Mouse (Mus musculus): ENCODE data around the gene Cd302.

Gene Cd302

DNA sequence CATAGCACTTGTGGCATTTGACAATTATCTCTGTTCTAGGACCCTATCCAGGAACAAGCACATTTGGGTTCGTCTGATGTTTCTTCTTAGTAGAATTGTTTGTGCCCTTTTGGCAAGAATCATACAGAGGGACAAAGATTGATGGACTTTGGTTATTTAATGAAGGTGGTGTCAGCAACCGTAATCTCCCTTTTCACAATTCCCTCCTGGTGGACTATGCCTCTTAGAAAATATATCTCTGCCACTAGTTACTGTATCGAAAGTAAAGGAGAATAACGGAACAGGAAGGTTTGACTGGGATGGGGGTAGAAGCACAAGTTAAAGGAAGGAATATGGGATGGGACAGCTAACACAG, at the start of gene Cd302:
Gene Cd302, minus strand, starts transcription at position 22 of the 355 bp plus-strand sequence.
- DNase-seq: no peak

GRCm38 (mm10) chr2:60328641-60329040, 44.4 kb upstream of the Cd302 start:
- DNase-seq: no peak

GRCm38 (mm10) chr2:60327581-60327980, 43.3 kb upstream of the Cd302 start:
- DNase-seq: no peak

DNA sequence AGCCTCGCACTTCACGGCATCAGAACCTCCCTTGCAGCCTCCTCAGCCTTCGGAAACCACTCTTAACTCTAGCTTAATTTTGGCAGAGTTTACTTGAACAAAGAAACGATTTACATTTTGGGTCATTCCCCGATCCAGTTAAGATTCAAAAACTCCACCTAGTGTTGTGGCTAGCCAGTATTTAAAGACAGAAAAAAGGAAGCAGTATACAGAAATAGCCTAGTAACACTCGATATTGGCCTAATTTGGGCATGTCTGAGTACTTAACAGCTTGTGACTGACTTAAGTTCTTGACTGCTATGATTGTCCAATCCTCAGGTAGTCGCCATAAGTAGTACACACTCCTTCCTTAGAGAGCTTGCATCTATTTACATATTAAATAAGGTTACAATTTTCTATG, 42.7 kb upstream of the Cd302 start:
- no peak for DNase-seq

- peak in 1 of 2 experiments; percentile 5 for DNase-seq
Observed at GRCm38 (mm10) chr2:60323411-60323810, 39.1 kb upstream of the Cd302 start.

- no peak for DNase-seq
Observed at GRCm38 (mm10) chr2:60322031-60322726, 37.9 kb upstream of the Cd302 start.

DNA sequence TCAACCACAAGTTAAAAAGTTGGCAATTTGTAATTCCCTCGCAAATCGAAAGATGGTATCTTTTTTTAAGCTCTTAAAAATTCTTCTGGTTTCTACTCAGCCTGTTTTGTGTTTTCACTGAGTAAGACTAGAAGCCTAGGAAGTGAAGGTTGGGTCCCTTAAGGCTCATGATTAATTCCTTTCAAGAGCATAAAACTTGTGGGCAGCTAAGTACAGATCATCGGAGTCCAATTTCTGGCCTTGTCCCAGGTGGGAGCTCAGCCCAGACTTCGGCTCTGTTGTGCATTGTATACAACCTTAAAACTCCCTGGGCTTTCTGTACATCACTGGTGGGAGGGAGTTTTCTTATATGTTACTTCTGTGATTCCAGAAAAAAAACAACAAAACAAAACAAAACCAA, 19.5 kb upstream of the Cd302 start:
- DNase-seq: no peak

DNA sequence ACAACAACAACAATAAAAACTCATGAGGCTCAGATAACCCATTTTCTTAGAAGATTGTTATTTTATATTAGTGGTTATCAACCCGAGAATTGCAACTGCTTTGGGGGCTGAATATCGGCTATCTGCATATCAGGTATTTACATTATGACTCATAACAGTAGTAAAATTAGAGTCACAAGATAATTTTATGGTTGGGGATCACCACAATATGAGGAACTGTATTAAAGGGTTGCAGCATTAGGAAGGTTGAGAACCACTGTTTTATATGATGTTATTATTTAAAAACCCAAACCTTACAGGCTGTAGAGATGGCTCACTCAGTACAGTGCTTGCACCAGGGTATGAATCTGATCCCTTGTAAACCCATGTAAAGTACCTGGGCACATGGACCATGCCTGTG, 15.0 kb upstream of the Cd302 start:
- no peak for DNase-seq

- DNase-seq: peak; percentile 20 to 21
Observed at GRCm38 (mm10) chr2:60298266-60298665, 14.0 kb upstream of the Cd302 start.

DNA sequence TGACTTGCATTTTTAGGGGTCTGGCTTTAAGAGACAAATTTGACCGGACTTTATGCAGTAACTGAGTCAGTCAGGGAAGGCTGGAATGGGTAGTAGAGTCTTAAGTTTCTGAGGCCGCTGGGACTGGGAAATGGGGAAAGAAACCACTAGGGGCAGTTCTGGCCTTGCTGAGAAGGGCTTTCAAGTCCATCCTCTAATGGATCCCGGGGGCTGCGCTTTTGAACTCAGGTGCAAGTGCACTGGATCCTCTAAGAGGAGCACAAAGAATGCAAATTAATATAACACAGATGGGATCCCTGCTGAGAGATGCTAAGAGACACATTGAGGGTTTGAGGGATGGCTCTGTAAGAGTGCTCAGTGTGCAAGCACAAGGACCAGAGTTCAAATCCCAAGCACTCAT, 7.1 kb upstream of the Cd302 start:
- DNase-seq: no peak

DNA sequence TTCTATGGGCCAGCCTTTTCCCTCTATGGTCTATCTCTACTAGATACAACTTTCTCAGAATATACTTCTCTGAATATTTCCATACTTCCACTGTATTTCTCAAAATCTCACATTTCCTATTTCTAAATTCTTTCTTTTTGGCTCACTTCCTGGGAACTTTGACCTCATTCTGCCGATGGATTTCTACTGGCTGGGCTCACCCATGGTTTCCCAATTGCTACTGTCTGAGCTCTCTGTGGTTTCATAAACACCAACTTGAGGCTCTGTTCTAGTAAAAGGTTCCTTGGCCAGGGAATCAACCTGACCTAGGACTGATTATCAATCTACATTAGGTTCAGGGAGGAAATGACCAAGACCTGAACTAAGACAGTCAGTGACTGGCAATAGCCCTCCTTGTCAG, 5.2 kb upstream of the Cd302 start:
- DNase-seq: no peak

DNA sequence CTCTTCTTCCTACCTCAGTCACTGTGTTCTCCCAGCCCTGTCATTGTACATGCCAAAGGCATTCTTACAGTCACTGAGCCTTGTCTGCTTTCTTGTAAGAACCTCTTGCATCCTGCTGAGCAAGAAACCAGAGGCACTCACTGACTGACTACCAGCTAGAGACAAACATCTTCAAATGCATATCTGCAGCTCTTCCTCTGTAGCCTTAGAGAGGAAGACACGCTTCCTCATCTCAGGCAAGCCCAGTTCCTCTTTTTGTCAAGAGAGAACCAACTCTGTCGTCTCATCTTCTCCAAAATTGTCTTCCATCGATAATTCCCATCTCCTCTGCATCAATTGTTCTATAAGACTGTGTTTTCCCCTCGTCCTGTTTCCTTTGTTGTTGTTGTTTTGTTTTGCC, 4.3 kb upstream of the Cd302 start:
- DNase-seq: no peak

- DNase-seq: no peak
Observed at GRCm38 (mm10) chr2:60285107-60285617, 874 bp upstream of the Cd302 start.

GRCm38 (mm10) chr2:60283751-60284466, 379 bp downstream of the Cd302 start:
- peak; percentile 76 to 77 for DNase-seq

GRCm38 (mm10) chr2:60283208-60283750, 1.0 kb downstream of the Cd302 start:
- DNase-seq: no peak

- no peak for DNase-seq
Observed at GRCm38 (mm10) chr2:60282625-60283024, 1.7 kb downstream of the Cd302 start.

DNA sequence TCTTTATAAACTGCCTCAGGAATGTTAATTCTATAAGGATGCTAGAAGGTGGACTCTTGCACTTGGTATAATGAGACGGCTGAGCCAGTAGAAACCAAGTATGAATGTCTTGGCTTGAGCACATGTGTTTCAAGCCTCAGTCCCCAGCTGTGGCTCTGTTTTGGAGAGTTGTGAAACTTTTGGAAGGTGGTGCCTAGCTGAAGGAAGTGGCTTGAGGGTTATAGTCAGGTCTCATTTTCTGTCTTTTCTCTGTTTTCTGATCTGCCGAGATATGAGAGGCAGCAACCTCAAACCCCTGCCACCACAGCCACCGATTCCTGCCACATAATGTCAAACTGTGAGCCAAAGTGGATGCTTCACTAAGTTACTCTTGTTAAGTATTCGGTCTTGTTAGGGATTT, 5.7 kb downstream of the Cd302 start:
- DNase-seq: no peak

GRCm38 (mm10) chr2:60269856-60270479, 14.3 kb downstream of the Cd302 start:
- DNase-seq: no peak

DNA sequence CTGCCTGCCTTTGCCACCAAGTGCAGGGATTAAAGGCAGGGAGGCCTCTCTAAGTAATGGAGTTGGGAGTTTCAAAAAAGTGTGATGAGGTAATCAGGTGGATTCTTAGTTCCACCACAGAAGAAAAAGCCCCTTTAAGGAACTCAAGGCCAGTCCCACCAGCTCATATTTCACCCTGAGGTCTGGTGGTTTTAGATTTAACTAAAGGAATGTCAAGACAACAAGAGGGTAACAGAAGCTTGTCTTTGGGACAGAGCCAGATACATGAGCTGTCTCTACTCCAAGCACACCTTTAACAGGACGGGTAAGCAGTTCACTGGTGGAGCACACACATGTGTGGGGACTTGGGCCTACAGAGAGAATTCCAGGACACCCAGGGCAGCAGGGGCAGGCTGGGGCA, 16.7 kb downstream of the Cd302 start:
- no peak for DNase-seq

GRCm38 (mm10) chr2:60260621-60261350, 23.5 kb downstream of the Cd302 start:
- no peak for DNase-seq

GRCm38 (mm10) chr2:60259186-60259585, 25.1 kb downstream of the Cd302 start:
- no peak for DNase-seq

DNA sequence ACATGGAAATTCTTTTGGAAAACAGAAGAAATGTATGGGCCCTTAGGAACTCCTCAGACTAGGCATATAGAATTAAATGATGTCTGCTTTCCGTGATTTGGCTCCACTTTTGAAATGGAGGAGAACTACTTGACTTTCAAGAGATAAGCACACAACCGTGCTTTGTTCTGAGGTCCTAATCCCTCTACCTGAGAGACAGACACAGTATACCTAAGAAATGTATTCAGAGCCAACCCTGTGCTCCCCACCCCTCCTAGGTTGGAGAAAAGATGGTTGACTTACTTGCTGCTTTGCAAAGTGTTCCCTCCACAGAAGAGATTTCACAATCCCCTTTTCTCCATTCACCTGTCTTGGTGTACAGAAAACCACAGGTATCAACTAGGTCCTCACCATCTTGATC, 27.5 kb downstream of the Cd302 start:
- no peak for DNase-seq

DNA sequence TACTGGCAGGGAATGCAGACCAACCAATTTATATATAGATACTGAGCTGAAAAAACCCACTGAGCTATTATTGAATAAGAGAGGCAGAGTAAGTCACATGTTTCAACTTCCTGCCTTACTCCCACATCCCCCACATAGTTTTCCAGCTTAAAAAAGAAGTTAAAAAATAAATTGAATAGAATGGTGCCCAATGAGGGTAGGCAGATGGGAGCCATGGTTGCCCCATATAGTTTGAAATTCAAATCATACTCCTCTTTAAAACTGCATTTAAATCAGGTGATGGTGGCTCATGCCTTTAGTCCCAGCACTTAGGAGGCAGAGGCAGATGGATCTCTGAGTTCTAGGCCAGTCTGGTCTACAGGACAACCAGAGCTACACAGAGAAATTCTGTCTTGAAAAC, 30.8 kb downstream of the Cd302 start:
- no peak for DNase-seq

All from lung, adult 18-20 months (tissue).